Mouse (Mus musculus): ENCODE results near the gene Wdfy4. TPM values are rescaled to one million over a fixed set of nuclear protein-coding genes. Genes with fewer than 3 reads are reported as not detected.

Wdfy4 gene
- polyA plus RNA-seq, 1 experiment: 19.4 TPM

- DNase-seq: no peak
- Histone ChIP-seq H3K27ac (ENCODE audit: control insufficient read depth, insufficient read depth, low read length) (no peak overlapping the region), H3K36me3 (ENCODE audit: control insufficient read depth, insufficient read depth, low read length) (no peaks in the 10 kb centered on the region), H3K4me3 (ENCODE audit: control insufficient read depth, insufficient read depth, low read length) (no peak overlapping the region), H3K27me3 (ENCODE audit: control insufficient read depth, insufficient read depth, low read length) (no peaks in the 10 kb centered on the region), H3K4me1 (replicated peaks; ENCODE audit: control insufficient read depth, insufficient read depth, low read length) (no peaks in the 10 kb centered on the region)
- WGBS: 97% methylated on average over 3 of the region's 3 CpGs
- TF ChIP-seq POLR2A (IDR thresholded peaks at IDR 0.05; ENCODE audit: control insufficient read depth, extremely low read depth, insufficient read depth, low read length, poor library complexity) (no peak), CTCF (IDR thresholded peaks at IDR 0.05; ENCODE audit: borderline replicate concordance, control insufficient read depth, extremely low read depth, insufficient read depth, low read length, poor library complexity) (no peak)
These were observed 166.3 kb downstream of the Wdfy4 start for GRCm38 (mm10) chr14:33019050-33019449.

DNA sequence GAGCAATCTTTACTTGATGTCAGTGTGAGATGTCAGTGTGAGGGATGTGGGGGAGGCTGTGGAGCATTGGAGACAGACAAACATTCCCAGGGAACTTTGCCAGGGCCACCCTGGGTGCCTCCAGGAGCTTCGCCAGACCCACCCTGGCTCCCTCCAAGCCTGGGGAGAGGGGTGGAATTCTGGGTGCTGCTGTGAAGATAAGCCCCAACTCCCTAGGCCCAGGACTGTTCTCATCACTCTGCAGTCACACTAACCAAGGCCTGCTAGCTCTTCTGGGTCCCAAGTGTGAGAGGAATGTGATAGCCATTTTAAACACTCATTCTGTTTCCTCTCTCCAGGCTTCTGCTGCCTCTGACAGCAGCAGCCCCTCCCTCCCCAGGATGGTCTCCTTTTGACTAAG lies 177.7 kb downstream of the Wdfy4 start:
- Histone ChIP-seq H3K27me3 (ENCODE audit: control insufficient read depth, insufficient read depth, low read length) (no peaks in the 10 kb centered on the region), H3K27ac (ENCODE audit: control insufficient read depth, insufficient read depth, low read length) (no peak overlapping the region)
- 96% methylated on average over 1 of the region's 1 CpGs for WGBS

DNA sequence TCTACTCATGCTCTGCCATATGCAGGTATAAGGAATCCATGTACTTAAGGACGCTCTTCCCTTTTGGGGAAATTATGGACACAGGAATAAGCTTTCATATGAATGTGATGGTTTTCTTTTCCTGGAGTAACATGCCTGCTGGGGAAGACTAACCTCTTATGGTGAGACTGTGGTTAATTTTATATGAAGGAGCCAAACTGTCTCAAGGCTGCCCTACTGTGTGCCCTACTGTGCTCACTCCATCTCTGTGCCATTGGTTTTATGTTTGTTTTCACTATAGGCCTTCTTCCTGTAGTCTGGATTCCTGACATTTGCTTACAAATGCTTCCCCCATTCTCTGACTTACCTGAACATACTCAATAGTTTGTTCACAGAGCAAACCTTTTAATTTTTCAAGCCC lies 180.2 kb downstream of the Wdfy4 start:
- TF ChIP-seq POLR2A (IDR thresholded peaks at IDR 0.05; ENCODE audit: control insufficient read depth, extremely low read depth, insufficient read depth, low read length, poor library complexity) (no peak), CTCF (IDR thresholded peaks at IDR 0.05; ENCODE audit: borderline replicate concordance, control insufficient read depth, extremely low read depth, insufficient read depth, low read length, poor library complexity) (no peak)
- Histone ChIP-seq H3K27ac (ENCODE audit: control insufficient read depth, insufficient read depth, low read length) (no peak overlapping the region), H3K27me3 (ENCODE audit: control insufficient read depth, insufficient read depth, low read length) (no peaks in the 10 kb centered on the region), H3K4me3 (ENCODE audit: control insufficient read depth, insufficient read depth, low read length) (no peak overlapping the region), H3K4me1 (replicated peaks; ENCODE audit: control insufficient read depth, insufficient read depth, low read length) (no peaks in the 10 kb centered on the region), H3K36me3 (ENCODE audit: control insufficient read depth, insufficient read depth, low read length) (no peaks in the 10 kb centered on the region)
- no peak for DNase-seq
- 97% methylated on average over 1 of the region's 1 CpGs for WGBS

More for the DNA sequence above, 177.7 kb downstream of the Wdfy4 start:
- Histone ChIP-seq H3K4me1 (replicated peaks; ENCODE audit: control insufficient read depth, insufficient read depth, low read length) (no peaks in the 10 kb centered on the region), H3K4me3 (ENCODE audit: control insufficient read depth, insufficient read depth, low read length) (no peak overlapping the region), H3K36me3 (ENCODE audit: control insufficient read depth, insufficient read depth, low read length) (no peaks in the 10 kb centered on the region)
- no peak for DNase-seq
- TF ChIP-seq POLR2A (IDR thresholded peaks at IDR 0.05; ENCODE audit: control insufficient read depth, extremely low read depth, insufficient read depth, low read length, poor library complexity) (no peak), CTCF (IDR thresholded peaks at IDR 0.05; ENCODE audit: borderline replicate concordance, control insufficient read depth, extremely low read depth, insufficient read depth, low read length, poor library complexity) (no peak)

DNA sequence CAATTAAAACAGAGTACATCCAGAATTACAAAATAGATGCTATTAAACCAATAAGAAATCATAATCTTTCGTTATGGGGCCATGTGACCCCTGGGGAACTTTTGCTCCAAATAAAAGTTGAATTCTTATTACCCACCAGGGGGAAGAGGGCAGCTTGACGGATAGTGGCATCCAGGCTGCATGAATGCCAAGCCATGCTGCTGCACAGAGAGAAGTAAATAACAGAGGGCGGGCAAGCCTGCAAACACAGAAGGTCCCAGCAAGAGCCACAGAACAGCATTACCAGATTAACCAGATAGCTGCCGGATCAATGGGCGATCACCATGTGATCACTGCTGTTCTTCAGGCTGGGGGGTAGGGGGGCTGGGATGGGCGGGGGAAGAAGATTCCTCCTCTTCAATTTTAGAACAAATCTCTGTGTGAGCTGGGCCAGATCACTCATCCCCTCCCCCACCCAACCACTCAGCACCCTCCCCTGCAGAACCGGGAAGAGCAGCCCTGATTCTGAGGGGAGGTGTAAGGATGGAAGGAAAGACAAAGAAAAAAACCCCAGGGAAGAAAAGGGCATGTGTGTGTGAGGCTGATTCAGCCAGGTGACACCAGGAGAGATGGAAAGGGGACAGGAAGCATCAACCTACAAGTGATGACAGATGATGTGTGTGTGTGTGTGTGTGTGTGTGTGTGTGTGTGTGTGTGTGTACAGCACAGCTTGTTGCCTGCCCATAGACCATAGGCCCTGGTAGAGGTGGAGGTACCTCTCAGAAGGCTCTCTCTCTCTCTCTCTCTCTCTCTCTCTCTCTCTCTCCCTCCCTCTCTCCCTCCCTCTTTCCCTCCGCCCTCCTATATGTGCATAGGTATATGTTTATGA lies 185.0 kb downstream of the Wdfy4 start:
- TF ChIP-seq POLR2A (IDR thresholded peaks at IDR 0.05; ENCODE audit: control insufficient read depth, extremely low read depth, insufficient read depth, low read length, poor library complexity): no peak
- no peak for TF ChIP-seq CTCF (IDR thresholded peaks at IDR 0.05; ENCODE audit: borderline replicate concordance, control insufficient read depth, extremely low read depth, insufficient read depth, low read length, poor library complexity)
- Histone ChIP-seq H3K27ac (ENCODE audit: control insufficient read depth, insufficient read depth, low read length) (no peak overlapping the region), H3K4me3 (ENCODE audit: control insufficient read depth, insufficient read depth, low read length) (no peak overlapping the region), H3K4me1 (replicated peaks; ENCODE audit: control insufficient read depth, insufficient read depth, low read length) (no peaks in the 10 kb centered on the region), H3K27me3 (ENCODE audit: control insufficient read depth, insufficient read depth, low read length) (no peaks in the 10 kb centered on the region), H3K36me3 (ENCODE audit: control insufficient read depth, insufficient read depth, low read length) (no peaks in the 10 kb centered on the region)
- 89% methylated on average over 8 of the region's 8 CpGs for WGBS
- DNase-seq: no peak

GRCm38 (mm10) chr14:32999511-32999910 lies 185.8 kb downstream of the Wdfy4 start:
- Histone ChIP-seq H3K27me3 (ENCODE audit: control insufficient read depth, insufficient read depth, low read length) (no peaks in the 10 kb centered on the region), H3K36me3 (ENCODE audit: control insufficient read depth, insufficient read depth, low read length) (no peaks in the 10 kb centered on the region), H3K4me3 (ENCODE audit: control insufficient read depth, insufficient read depth, low read length) (no peak overlapping the region), H3K27ac (ENCODE audit: control insufficient read depth, insufficient read depth, low read length) (no peak overlapping the region), H3K4me1 (replicated peaks; ENCODE audit: control insufficient read depth, insufficient read depth, low read length) (no peaks in the 10 kb centered on the region)
- TF ChIP-seq POLR2A (IDR thresholded peaks at IDR 0.05; ENCODE audit: control insufficient read depth, extremely low read depth, insufficient read depth, low read length, poor library complexity) (no peak), CTCF (IDR thresholded peaks at IDR 0.05; ENCODE audit: borderline replicate concordance, control insufficient read depth, extremely low read depth, insufficient read depth, low read length, poor library complexity) (no peak)
- no peak for DNase-seq
- WGBS: 89% methylated on average over 10 of the region's 10 CpGs

DNA sequence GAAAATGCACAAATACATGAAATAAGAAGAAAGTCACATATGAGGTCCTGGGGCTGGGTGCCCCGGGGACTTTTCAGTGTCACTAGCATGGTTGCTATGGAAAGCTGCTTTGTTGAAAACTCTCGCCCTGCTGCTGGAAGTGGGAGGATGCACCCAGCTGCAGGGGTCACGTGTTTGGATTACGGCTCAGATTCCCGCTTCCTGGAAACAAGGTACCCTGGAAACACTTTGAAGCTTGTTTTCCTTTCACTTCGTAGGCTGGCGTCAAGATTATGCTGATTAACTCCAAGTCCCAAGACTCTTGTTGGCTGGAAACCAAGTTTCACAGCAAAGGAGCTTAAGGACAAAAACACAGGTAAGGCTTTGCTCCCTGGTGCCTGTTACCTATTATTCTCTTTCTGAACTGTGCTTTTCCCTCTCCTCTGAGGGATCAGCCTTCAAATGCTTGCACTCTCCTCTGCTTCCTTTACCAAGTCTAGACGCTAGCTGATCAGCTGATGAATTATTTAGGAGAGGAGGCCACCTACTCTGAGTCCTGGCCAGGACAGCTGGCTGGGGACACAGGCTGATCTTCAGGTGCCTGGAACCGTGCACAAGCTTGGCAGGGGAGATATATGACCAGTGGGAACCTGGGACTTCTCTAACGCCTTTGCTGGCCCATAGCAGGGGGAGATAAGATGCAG lies 190.2 kb downstream of the Wdfy4 start:
- no peak overlapping the region for H3K27ac ChIP-seq (ENCODE audit: control insufficient read depth, insufficient read depth, low read length)
- no peak overlapping the region for H3K4me3 ChIP-seq (ENCODE audit: control insufficient read depth, insufficient read depth, low read length)
- 88% methylated on average over 10 of the region's 10 CpGs for WGBS
- no peaks in the 10 kb centered on the region for H3K36me3 ChIP-seq (ENCODE audit: control insufficient read depth, insufficient read depth, low read length)
- TF ChIP-seq CTCF (IDR thresholded peaks at IDR 0.05; ENCODE audit: borderline replicate concordance, control insufficient read depth, extremely low read depth, insufficient read depth, low read length, poor library complexity): no peak
- TF ChIP-seq POLR2A (IDR thresholded peaks at IDR 0.05; ENCODE audit: control insufficient read depth, extremely low read depth, insufficient read depth, low read length, poor library complexity): no peak
- H3K27me3 ChIP-seq (ENCODE audit: control insufficient read depth, insufficient read depth, low read length): no peaks in the 10 kb centered on the region
- no peaks in the 10 kb centered on the region for H3K4me1 ChIP-seq (replicated peaks; ENCODE audit: control insufficient read depth, insufficient read depth, low read length)
- no peak for DNase-seq

All from thymus, adult 2 months (tissue).